Mouse (Mus musculus): Measurements from ENCODE around the gene Prss35.

GRCm38 (mm10) chr9:86797553-86797952, 54.1 kb downstream of the Prss35 start:
- TF ChIP-seq POLR2A (IDR thresholded peaks at IDR 0.05; ENCODE audit: control insufficient read depth, low read depth, low read length) = no peak
- no peak for TF ChIP-seq CTCF (IDR thresholded peaks at IDR 0.05; ENCODE audit: control insufficient read depth, insufficient read depth, insufficient replicate concordance, low read depth, low read length)

All from testis, adult 2 months (tissue).